Mouse (Mus musculus) adrenal gland, adult 2 months (tissue): Measurements from ENCODE around the gene Ang2. TPM values are rescaled to one million over a fixed set of nuclear protein-coding genes. Genes with fewer than 3 reads are reported as not detected.
"Not testable (repeated sequence)": the region's sequence is repeated elsewhere in the genome, so short reads cannot be mapped to it uniquely, and the experiment has no call there.

Experiments
- DNase-seq: peaks from one replicate; pipeline ENCODE4 v3.0.0; 2021
- long read RNA-seq: library from polyadenylated mRNA; stranded (forward); transcript quantifications from one replicate; pipeline ENCODE4 v2.0.0, GENCODE M21; 2021
- polyA plus RNA-seq: library from polyadenylated mRNA; depleted of rRNA; stranded (reverse); fragments of >200 nt; gene quantifications from 2 replicates; pipeline ENCODE4 v1.2.3, GENCODE M21; 2012; rRNA removed
- total RNA-seq, 2 experiments: library from RNA; stranded (reverse); gene quantifications; 2 replicates each; pipeline ENCODE4 v1.2.3; 2021

Gene Ang2
- total RNA-seq (not detected), polyA plus RNA-seq (not detected in 2 replicates)
- long read RNA-seq: 0 reads

DNA sequence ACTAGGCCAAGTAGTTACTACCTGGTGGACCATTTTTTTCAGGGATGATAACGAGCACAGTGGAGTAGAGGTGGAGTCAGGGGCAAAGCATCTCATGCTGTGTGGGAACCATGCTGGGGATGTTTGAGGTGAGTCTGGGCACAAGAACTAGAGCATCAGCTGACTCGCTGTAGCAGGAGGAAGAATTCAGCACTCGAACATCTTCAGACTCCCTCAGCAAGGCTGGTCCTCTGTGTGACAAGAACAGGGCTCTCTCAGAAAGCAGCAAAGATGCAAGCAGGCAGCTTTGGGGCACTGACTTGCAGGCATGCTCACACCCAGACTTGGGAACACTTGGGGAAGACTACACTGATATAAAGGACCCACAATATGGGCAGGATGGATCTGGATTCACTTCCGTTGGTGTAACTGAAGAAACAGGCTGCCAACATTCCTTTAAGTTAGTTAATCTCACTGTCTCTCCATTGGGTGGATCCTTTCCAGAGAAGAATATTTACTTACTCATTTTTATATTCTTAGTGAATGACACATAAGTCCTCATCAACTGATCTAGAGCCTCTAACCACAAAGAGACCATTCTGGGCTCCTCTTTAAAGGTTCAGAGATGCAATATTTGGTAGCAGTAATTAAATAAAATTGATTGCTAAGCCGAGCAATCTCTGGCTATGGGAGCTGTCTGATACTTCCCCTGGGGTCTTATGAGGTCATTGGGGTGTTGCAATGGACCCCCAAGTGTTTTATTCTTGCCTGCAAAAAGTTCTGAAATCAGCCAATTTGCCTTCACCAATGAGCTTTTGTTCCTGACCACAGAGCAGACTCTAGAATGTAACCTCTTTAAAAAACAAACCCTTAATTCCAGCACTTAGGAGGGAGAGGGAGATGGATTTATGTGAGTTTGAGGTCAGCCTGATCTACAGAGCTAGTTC lies at the start of gene Ang2:
TSS of gene Ang2 (minus strand) at position 51 of the 926 bp plus-strand sequence.
- DNase-seq: no peak

DNA sequence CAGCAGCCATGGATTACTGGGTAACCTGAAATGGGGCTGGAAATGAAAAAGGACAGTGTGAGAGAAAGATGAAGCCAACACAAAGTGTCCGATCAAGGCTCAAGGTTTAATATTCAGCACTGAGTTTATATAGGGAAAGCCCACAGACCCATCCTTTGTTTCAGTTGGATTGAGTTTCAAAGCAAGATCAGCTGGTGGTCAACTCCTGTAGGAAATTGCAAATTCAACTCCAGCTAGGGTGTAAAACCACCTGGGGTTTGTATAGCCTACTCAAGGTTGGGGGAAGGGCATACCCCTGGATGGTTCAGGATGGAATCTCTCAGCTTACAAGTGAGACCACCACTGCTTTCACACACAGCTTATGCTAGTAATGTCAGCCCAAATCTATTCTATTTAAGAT lies 48.8 kb upstream of the Ang2 start:
- DNase-seq: no peak

DNA sequence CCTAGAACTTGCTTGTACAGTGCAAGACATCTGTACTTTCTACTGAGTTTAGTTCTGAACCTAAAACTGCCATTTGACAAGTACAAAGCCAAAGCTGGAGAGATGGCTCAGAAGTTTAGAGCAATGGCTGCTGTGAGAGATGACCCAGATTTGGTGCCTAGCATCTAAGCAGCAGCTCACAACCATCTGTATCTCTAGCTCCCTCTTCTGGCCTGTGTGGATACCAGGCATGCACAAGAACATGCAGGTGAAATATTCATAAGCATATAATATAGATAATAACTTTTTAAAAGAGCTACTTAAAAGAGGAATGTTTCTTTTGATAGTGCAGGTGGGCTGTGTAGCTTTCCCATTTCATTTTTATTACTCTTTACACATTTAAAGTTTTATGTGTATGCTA lies 42.0 kb upstream of the Ang2 start:
- DNase-seq: peak; percentile 48

DNA sequence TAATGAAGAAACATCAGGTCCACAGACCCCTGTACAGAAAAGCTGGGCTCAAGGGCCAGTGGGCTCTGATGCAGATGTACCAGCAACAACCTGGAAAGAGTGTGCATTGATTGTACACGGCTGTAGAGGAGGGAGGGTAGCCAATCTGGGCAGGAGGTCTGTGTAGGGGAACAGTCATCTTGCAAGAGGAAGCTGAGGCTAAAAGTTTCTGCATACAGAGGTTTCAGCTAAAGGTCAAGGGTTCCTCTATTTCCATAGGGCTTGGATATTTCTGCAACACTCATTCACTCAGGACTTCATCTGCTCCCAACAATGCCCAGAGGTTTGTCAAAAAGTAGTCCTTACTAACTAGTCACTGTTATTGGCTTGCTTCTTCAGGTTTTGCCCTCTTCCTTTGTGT lies 38.5 kb upstream of the Ang2 start:
- DNase-seq: not testable (repeated sequence)

DNA sequence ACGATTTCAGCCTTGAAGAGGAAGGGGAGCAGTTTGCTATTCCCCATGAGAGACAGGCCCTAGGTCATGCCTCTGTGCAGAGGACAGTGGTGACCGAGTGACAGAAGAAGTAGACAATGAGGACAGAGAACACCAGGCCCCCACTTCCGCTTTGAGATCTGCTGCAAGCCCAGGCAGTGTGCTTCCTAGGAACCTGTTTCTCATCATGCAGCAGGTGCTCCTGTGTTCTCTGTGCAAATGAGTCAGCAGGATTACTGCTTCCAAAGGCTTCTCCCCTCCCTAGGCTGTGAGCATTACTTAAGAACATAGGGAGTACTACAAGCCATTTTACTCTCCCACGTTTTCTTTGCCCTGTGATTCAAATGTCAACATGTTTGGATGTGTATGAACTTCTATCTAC lies 30.7 kb upstream of the Ang2 start:
- DNase-seq: not testable (repeated sequence)

DNA sequence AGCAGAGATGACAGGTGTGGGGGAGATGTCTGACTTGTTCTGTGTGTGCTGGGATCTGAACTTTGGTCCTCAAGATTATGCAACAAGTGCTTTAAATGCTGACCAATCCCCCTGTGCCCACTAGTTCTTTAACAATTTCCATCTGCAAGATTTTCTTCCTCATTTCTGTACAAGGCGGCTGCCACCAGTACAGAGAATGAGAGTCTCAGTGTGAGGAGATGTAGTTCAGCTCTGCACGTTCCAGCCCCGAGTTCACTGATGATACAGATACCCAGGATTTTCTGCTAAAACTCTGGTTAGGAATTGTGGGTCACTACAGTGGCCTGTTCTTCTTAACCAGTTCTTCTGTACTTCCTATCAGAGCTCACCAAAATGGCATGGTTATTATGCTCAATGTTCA lies 21.1 kb upstream of the Ang2 start:
- DNase-seq: not testable (repeated sequence)

DNA sequence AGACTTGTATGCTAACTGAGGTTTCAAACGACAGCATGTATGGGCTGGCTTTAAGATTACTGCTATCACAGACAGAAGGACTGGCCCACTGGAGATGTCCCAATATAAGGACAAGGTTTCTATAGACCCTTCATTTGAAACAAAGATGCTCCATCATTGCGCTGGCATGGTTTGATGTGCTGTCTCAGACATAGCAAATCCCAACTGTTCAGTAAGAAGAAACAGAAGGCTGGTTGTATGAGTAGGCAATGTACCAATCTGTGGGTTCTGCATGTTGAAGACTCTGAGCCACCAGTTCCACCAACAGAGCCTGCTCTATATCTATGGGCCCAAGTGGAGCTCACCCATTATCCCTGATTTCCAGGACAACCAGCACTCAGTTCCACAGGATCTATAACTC lies 4.2 kb upstream of the Ang2 start, which contains the start of gene Ear14:
TSS of gene Ear14 (plus strand) at position 277 of the 400 bp plus-strand sequence.
- DNase-seq: no peak

DNA sequence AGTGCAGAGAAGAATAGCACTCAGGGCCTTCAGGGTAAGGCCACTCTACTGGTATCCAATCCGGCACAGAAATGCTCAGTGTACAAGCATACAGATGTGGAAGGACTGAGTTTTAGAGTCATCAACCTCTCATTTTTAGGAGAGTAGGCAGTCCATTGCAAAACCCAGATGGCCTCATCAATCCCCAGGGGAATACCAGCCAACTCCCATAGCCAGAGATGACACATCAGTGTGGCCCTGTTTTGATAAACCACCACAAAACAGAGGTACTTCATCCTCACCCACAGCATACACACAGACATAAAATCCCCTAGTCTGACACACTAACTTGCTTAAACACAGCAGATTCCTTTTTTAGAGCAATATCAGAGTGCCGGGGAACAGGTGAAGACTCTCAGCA lies 1.5 kb upstream of the Ang2 start:
- DNase-seq: peak; percentile 10

DNA sequence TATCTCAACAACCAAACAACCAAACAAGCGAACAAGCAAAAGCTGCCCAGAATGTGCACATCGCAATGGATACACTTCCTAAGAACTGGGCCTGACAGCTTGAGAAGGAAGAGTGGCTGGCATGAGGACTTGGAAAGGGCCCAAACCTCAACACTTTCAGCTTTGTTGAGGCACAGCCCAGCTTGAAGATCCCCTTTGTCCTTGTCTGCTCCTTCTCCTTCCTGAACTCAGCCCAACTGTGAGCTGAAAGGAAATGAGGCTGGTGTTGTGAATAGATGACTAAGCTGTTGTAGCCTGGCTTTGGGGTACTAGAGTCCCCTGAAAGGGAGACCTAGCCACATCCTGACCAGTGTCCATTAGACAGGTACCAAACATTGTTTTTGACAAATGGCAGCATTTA lies 1.1 kb upstream of the Ang2 start:
- no peak for DNase-seq

DNA sequence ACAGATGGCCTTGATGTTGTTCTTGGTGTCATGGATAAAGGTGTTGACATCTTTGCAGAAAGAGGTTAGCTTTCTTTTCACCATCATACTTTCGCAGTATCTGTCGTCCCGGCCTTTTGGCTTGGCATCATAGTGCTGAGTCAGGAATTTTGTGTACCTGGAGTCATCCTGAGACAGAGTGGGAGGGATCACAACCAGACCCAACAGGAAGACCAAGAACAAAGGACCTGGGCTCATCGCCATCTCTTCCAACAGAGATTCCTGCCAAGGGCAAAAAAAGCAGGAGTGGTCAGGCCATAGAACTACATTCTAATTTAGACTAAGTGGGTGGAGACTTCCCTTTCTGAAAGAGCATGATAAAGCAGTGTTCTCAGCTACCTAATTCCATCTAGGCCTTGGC lies 3.3 kb downstream of the Ang2 start:
- peak; percentile 13 for DNase-seq

DNA sequence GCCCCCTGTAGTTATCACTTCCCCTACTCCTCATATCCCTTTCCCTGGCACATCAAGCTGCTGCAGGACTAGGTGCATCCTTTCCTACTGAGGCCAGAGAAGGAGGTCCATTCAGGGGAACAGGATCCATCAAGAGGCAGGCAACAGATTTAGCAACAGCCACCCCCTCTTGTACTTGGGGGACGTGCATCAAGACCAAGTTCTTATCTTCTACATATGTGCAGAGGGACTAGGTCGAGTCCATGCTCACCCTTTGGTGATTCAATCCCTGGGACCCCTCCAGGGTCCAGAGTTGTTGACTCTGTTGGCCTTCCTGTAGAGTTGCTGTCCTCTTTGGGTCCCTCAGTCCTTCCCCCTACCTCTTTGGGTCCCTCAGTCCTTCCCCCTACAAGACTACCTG lies 17.9 kb downstream of the Ang2 start:
- DNase-seq: not testable (repeated sequence)

DNA sequence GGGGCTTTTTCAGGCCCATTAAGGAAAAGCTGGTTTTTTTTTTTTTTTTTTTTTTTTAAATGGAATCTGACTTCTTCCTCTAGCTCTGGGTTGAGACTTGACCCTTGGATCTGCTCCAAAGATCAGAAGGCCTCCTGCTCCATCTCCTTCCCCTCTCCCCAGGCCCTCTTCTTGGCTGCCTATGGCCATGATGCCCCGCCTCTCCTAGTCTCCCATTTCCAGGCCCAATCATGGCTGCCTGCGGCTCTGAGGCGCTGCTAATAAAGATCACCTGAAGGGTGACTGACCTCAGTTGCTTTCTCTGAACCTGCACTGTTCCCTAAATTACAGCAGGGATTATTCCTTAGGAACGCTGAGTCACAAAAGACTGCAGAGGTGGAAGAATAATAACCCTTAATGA lies 25.1 kb downstream of the Ang2 start:
- DNase-seq: no peak

DNA sequence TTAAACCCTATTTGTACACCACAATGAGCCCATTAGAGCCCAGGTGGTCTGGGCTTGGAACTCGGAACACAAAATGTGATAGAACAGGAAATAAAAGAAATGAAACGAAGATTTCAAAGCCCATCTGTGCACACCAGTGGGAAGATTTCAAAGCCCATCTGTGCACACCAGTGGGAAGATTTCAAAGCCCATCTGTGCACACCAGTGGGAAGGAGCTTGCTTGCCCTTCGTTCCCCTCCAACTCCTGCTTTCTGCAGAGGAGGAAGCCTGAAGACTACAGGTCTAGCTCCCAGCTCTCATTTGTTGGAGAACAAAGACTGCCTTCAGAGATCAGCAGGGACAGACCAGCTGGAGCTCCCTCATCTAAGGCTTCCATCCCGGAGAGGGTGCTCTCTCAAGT lies 26.0 kb downstream of the Ang2 start:
- not testable (repeated sequence) for DNase-seq

DNA sequence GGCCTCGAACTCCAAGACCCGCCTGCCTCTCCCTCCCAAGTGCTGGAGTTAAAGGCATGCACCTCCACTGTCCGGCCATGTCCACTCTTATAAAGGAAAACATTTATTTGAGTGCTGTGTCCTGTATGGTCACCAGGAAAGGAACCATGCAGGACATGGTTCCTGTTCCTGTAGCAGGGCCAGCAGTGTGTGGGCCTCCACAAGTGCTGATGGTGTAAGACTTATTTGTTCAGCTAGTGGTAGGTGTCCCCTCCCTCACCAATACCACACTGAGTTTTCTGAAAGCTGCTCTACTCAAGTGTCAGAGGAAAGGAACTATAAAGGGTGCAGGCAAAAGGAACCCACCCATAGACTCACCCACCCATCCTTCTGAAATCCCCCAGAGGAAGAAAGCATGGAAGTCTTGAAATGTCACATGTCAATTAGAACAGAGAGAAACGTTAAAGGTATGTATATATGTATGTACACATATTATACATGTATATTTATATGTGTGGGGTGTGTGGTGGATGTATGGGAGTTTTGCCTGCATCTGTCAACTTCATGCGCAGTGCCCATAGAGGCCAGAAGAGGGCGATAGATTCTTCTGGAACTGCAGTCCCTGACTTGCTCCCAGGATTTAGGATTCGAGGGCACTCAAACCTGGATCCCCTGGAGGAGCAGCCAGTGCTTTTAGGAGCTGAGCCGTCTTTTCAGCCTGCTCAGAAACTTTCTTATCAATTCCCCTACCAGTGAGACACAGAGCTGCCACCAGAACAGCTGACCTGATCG lies 26.7 kb downstream of the Ang2 start:
- peak; percentile 18 for DNase-seq

DNA sequence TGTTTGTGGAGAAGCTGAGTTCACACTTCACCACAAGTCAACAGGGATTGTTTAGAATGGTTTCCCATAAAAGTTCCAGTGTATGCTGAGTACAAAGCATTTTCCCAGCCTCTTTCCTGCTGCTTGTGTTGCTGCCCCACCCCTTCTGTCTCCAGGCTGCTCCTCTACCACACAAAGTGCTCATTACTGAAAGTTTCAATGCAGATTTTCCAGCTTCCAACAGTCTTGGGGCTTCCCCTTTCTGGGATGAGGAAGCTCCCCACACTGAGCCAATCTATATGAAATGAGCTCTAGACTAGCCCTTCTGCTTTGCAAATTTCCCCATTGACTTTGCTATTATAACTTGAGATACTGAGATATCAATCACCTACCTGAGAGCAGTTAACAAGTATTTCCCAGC lies 32.9 kb downstream of the Ang2 start:
- no peak for DNase-seq

DNA sequence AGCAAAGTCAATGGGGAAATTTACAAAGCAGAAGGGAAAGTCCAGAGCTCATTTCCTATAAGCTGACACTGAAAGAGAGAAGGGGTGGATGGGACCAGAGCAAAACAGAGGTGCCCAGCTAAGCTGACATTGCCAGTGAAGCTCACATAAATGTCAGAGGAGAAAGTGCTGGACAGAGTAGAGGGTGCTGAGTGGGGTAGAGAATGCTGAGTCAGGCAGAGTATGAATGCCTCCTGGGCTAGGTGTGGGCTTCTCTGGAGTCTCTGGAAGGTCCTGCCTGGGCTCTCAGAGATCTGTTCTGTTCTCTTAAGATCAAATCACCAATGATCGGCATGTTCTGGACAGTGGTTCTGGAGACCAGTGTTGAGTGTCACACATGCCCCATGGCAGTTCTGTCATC lies 33.5 kb downstream of the Ang2 start:
- no peak for DNase-seq

DNA sequence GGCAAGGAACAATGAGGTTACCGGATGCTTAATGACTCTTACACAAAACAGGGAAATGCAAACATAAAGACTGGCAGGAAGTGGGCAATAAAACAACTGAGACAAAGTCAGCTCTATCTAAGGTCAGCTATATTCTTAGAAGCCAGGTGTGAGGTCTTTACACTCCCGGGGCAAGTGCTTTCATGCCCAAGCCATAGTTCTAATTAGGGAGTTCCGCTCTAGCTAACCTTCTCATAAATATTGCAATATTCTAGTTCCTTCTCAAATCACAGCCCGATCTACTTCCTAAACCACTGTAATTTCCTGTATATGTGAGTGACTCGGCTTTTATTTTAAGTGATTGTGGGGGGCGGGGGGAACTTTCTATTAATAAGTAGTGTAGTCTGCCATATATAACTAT lies 35.6 kb downstream of the Ang2 start:
- DNase-seq: not testable (repeated sequence)

DNA sequence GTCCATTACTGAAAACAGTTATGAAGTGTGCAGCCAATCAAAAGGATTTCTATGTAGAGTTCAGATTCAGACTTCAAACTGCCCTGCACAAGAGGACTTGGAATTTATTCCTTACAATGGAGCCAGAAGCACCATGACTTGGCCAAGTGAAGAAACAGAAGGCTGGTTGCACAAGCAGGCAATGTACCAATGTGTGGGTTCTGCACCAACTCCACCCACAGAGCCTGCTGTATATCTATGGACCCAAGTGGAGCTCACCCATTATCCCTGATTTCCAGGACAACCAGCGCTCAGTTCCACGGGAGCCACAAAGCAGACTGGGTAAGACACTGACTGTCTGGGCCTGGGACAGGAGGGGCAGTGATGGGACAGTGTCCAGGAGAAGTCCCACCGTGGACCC lies 37.0 kb downstream of the Ang2 start, which contains the start of gene Rnase2b:
TSS of gene Rnase2b (plus strand) at position 285 of the 400 bp plus-strand sequence.
- not testable (repeated sequence) for DNase-seq

DNA sequence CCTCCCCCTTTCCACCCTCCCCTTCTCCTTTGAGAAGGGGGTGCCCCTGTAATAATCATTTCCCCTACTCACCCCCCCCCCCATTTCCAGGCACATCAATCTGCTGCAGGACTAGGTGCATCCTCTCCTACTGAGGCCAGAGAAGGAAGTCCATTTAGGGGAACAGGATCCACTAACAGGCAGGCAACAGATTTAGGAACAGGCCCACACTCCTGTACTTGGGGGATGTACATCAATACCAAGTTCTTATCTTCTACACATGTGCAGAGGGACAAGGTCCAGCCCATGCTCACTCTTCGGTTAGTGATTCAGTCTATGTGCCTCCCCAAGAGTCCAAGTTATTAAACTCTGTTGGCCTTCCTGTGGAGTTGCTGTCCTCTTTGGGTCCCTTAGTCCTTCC lies 41.9 kb downstream of the Ang2 start:
- DNase-seq: no peak

DNA sequence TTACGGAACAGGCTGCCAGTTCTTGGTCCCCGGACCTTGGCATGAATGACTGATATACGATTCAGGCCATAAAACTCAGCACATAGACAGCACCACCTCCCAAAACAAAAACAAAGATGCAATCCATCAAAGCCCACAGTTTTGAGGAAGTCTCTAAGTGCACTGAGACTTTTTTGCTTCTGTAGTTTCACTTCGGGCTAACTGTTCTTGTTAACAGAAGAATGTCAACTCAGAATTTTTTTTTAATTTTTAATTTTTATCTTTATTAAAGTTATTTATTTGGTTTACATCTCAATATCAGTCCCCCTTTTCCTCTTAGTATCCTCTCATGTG lies 42.2 kb downstream of the Ang2 start:
- no peak for DNase-seq

DNA sequence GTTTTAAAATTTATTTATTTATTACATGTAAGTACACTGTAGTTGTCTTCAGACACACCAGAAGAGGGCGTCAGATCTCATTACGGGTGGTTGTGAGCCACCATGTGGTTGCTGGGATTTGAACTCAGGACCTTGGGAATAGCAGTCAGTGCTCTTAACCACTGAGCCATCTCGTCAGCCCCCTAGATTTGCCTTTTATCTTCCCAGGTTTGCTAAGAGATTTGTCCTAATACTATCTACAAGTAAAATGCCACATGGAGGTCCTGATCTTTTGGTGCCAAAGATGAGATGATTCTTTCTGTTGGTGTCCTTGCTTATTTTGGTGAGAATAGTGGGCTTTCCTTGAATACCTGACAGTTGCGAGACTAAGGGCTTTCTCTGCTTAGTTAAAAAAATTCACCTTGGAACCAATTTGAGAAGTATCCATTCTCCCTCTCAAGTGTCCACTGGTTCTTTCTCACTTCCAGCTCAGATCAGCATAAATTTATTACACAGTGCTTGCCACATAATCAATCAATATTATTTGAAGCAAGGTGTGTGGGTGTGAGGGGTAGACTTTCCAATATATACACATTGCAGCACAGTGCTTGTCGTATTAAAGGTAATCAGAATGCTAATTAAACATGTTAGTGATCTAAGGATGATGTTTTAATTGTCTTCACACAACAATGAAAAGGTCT lies 42.8 kb downstream of the Ang2 start:
- DNase-seq: no peak

DNA sequence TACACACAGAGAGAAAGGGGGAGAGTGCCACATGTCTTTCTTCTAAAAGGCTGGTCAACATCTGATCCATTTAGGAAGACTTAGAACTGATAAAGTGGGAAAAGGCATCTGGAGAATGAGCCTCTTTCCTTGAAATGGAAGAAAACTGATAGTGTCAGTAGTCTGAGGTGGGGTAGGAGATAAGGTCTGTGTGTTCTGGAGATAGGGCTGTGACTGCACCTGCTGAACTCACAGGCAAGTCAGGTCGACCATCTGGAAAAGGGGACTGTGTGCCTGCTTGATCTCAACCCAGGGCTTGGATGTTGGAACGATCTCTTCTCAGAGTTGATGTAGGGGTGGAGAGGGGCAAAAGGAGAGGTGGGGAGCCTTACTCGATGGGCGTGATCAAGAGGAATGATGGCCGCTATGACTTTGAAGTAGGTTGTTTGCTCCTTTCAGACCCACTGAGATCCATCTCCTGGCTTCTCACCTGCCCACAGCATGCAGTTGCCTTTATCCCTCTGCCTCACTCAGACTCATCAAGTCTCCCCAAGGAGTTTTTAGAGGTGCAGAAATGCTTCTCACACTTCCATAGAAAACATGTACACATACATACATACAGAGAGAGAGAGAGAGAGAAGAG lies 46.6 kb downstream of the Ang2 start:
- no peak for DNase-seq
